Mouse (Mus musculus): ENCODE results near the gene Olfr733. TPM values are rescaled to one million over a fixed set of nuclear protein-coding genes. Genes with fewer than 3 reads are reported as not detected.

Olfr733 gene
- polyA plus RNA-seq (2015; fragmentation: Nextera tagmentation; extraction: Ambion mirVana) = not detected in 2 replicates

DNA sequence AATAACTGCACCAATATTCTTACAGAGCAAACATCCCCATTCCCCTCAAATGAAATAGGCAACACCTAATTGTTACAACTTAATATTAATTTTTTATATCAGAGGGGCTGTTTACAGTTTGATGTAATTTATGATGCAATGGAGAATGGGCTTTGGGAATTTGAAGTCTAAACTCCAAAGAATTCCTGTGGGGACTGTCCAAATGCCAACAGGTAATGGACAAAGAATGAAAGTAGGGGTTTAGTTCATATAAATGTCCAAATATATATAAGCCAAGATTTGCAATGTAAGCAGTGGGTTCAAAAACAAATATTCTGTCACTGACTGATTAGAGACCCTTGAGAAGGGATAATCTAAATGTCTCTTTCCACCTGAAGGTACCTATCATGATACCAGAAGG lies at the start of gene Olfr733:
Gene Olfr733 (minus strand): TSS at position 101 of the 400 bp plus-strand sequence.
- ATAC-seq = no peak
- no peaks in the 10 kb centered on the region for H3K4me1 ChIP-seq (ENCODE audit: control insufficient read depth, insufficient read depth, low read length)
- H3K4me3 ChIP-seq (ENCODE audit: low read depth, low read length) = no peak within 1 kb of the TSS
- no peaks in the 10 kb centered on the region for H3K9me3 ChIP-seq (replicated peaks; ENCODE audit: control insufficient read depth, low read length, poor library complexity, severe bottlenecking)
- H3K9ac ChIP-seq (ENCODE audit: low read depth, low read length) = no peak within 1 kb of the TSS
- no peak within 1 kb of the TSS for H3K27ac ChIP-seq (ENCODE audit: low read length)
- H3K27me3 ChIP-seq (ENCODE audit: control insufficient read depth, insufficient read depth, low read depth, low read length) = no peaks in the 10 kb centered on the region
- H3K36me3 ChIP-seq (ENCODE audit: control insufficient read depth, insufficient read depth, low read length) = no peaks in the 10 kb centered on the region
- H3K4me2 ChIP-seq (ENCODE audit: low read length) = no peak within 1 kb of the TSS

DNA sequence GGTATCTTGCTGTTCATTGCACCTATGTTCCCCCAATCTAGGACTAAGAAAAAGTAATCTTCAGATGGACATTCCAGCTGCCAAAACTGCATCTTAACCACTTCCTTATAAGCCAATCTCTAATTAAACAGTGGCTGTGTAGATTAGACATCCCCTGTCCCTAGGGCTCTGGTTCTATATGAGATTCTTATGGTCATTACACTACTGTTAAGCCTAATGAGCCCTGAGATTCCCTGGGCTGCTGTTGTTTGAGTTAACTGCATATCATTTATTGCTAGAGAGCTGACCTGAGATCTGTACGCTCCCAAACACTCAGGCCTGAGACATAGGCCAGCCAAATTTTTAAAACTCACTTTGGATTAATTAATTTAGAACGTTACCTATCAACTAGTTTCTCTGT lies 47.5 kb upstream of the Olfr733 start, which contains the start of gene Olfr735:
Gene Olfr735 (minus strand): TSS at position 77 of the 400 bp plus-strand sequence.
- no peak within 1 kb of the TSS for H3K9ac ChIP-seq (ENCODE audit: low read depth, low read length)
- no peak within 1 kb of the TSS for H3K4me3 ChIP-seq (ENCODE audit: low read depth, low read length)
- H3K36me3 ChIP-seq (ENCODE audit: control insufficient read depth, insufficient read depth, low read length) = no peaks in the 10 kb centered on the region
- H3K27ac ChIP-seq (ENCODE audit: low read length) = no peak within 1 kb of the TSS
- H3K4me1 ChIP-seq (ENCODE audit: control insufficient read depth, insufficient read depth, low read length) = no peaks in the 10 kb centered on the region
- 86% methylated on average over 2 of the region's 2 CpGs for WGBS
- H3K9me3 ChIP-seq (replicated peaks; ENCODE audit: control insufficient read depth, low read length, poor library complexity, severe bottlenecking) = no peaks in the 10 kb centered on the region
- no peaks in the 10 kb centered on the region for H3K27me3 ChIP-seq (ENCODE audit: control insufficient read depth, insufficient read depth, low read depth, low read length)
- no peak within 1 kb of the TSS for H3K4me2 ChIP-seq (ENCODE audit: low read length)
- no peak for ATAC-seq

DNA sequence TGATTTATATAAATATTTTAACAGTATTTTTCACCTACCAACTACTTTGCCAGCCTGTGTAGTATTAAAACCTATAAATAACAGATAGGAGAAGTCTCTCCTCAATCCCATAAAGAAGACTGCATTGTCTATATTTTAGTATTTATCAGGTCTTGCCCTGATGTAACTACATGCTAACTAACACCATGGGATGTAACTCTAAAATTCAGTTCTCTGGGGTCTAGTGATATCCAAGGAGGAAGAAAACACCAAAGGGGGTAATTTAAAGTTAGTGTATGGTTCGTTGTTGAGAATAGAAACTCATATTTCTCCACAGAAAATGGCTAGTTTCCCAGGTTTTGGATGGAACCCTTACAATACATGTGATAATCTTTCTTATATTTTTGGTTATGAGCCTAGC lies 25.3 kb upstream of the Olfr733 start, which contains the start of gene Olfr734:
Gene Olfr734 (minus strand): TSS at position 101 of the 400 bp plus-strand sequence.
- Histone ChIP-seq H3K36me3 (ENCODE audit: control insufficient read depth, insufficient read depth, low read length) (no peaks in the 10 kb centered on the region), H3K27me3 (ENCODE audit: control insufficient read depth, insufficient read depth, low read depth, low read length) (no peaks in the 10 kb centered on the region), H3K27ac (ENCODE audit: low read length) (no peak within 1 kb of the TSS), H3K4me1 (ENCODE audit: control insufficient read depth, insufficient read depth, low read length) (no peaks in the 10 kb centered on the region), H3K9me3 (replicated peaks; ENCODE audit: control insufficient read depth, low read length, poor library complexity, severe bottlenecking) (no peaks in the 10 kb centered on the region), H3K4me3 (ENCODE audit: low read depth, low read length) (no peak within 1 kb of the TSS), H3K9ac (ENCODE audit: low read depth, low read length) (no peak within 1 kb of the TSS), H3K4me2 (ENCODE audit: low read length) (no peak within 1 kb of the TSS)
- no peak for ATAC-seq
- 75% methylated on average over 1 of the region's 1 CpGs for WGBS

DNA sequence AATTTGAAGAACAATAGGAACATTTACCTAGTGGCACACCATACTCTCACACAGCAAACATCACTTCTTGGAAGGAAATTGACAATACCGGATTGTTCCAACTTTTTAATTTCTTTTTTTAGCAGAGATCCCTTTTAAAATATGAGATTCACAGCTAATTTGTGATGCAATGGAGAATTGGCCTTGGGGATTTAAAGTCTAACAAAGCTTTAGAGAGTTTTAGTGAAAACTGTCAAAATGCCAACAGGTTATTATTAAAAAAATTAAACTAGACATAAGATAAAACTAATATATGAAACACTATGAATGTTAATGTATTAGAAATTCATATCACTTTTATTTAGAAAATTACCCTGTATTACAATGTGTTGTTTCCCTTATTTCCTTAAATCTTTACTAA lies 17.2 kb downstream of the Olfr733 start, which contains the start of gene Olfr732:
Gene Olfr732 (minus strand): TSS at position 101 of the 400 bp plus-strand sequence.
- H3K9ac ChIP-seq (ENCODE audit: low read depth, low read length) = no peak within 1 kb of the TSS
- no peaks in the 10 kb centered on the region for H3K36me3 ChIP-seq (ENCODE audit: control insufficient read depth, insufficient read depth, low read length)
- no peaks in the 10 kb centered on the region for H3K9me3 ChIP-seq (replicated peaks; ENCODE audit: control insufficient read depth, low read length, poor library complexity, severe bottlenecking)
- 94% methylated on average over 1 of the region's 1 CpGs for WGBS
- H3K27me3 ChIP-seq (ENCODE audit: control insufficient read depth, insufficient read depth, low read depth, low read length) = no peaks in the 10 kb centered on the region
- no peak within 1 kb of the TSS for H3K4me2 ChIP-seq (ENCODE audit: low read length)
- H3K27ac ChIP-seq (ENCODE audit: low read length) = no peak within 1 kb of the TSS
- no peak within 1 kb of the TSS for H3K4me3 ChIP-seq (ENCODE audit: low read depth, low read length)
- no peak for ATAC-seq
- H3K4me1 ChIP-seq (ENCODE audit: control insufficient read depth, insufficient read depth, low read length) = no peaks in the 10 kb centered on the region

Other genes starting within 250 kb of the Olfr733 start
- gene Olfr726, start 210.6 kb downstream of the Olfr733 start, polyA plus RNA-seq (2015; fragmentation: Nextera tagmentation; extraction: Ambion mirVana) = not detected in 2 replicates
- gene Olfr727, start 178.3 kb downstream of the Olfr733 start, polyA plus RNA-seq (2015; fragmentation: Nextera tagmentation; extraction: Ambion mirVana) = not detected in 2 replicates
- not detected in 2 replicates for gene Olfr728, start 158.8 kb downstream of the Olfr733 start, polyA plus RNA-seq (2015; fragmentation: Nextera tagmentation; extraction: Ambion mirVana)
- gene Olfr729, start 148.6 kb downstream of the Olfr733 start, polyA plus RNA-seq (2015; fragmentation: Nextera tagmentation; extraction: Ambion mirVana) = not detected in 2 replicates
- gene Olfr730, start 113.3 kb downstream of the Olfr733 start, polyA plus RNA-seq (2015; fragmentation: Nextera tagmentation; extraction: Ambion mirVana) = not detected in 2 replicates
- gene Olfr731, start 59.7 kb downstream of the Olfr733 start, polyA plus RNA-seq (2015; fragmentation: Nextera tagmentation; extraction: Ambion mirVana) = not detected in 2 replicates
- gene Olfr732, start 17.3 kb downstream of the Olfr733 start, polyA plus RNA-seq (2015; fragmentation: Nextera tagmentation; extraction: Ambion mirVana) = not detected in 2 replicates
- not detected in 2 replicates for gene Olfr734, start 25.2 kb upstream of the Olfr733 start, polyA plus RNA-seq (2015; fragmentation: Nextera tagmentation; extraction: Ambion mirVana)
- not detected in 2 replicates for gene Olfr735, start 47.4 kb upstream of the Olfr733 start, polyA plus RNA-seq (2015; fragmentation: Nextera tagmentation; extraction: Ambion mirVana)
- not detected in 2 replicates for gene Tlr11, start 56.4 kb upstream of the Olfr733 start, polyA plus RNA-seq (2015; fragmentation: Nextera tagmentation; extraction: Ambion mirVana)
- not detected in 2 replicates for gene Olfr736, start 79.6 kb upstream of the Olfr733 start, polyA plus RNA-seq (2015; fragmentation: Nextera tagmentation; extraction: Ambion mirVana)
- gene Olfr738, start 106.0 kb upstream of the Olfr733 start, polyA plus RNA-seq (2015; fragmentation: Nextera tagmentation; extraction: Ambion mirVana) = not detected in 2 replicates
- not detected in 2 replicates for gene Olfr739, start 117.1 kb upstream of the Olfr733 start, polyA plus RNA-seq (2015; fragmentation: Nextera tagmentation; extraction: Ambion mirVana)
- not detected in 2 replicates for gene Olfr740, start 144.0 kb upstream of the Olfr733 start, polyA plus RNA-seq (2015; fragmentation: Nextera tagmentation; extraction: Ambion mirVana)
- not detected in 2 replicates for gene Olfr741, start 171.2 kb upstream of the Olfr733 start, polyA plus RNA-seq (2015; fragmentation: Nextera tagmentation; extraction: Ambion mirVana)
- not detected in 2 replicates for gene Olfr742, start 202.1 kb upstream of the Olfr733 start, polyA plus RNA-seq (2015; fragmentation: Nextera tagmentation; extraction: Ambion mirVana)
- gene Olfr743, start 220.3 kb upstream of the Olfr733 start, polyA plus RNA-seq (2015; fragmentation: Nextera tagmentation; extraction: Ambion mirVana) = not detected in 2 replicates